Mouse (Mus musculus): ENCODE measurements at regions not wholly inside any gene's neighbourhood (a gene's known extent, or its start where the extent isn't known, plus 50 kb on each side); places are given as distances from the start of the nearest gene placed in this dataset.

DNA sequence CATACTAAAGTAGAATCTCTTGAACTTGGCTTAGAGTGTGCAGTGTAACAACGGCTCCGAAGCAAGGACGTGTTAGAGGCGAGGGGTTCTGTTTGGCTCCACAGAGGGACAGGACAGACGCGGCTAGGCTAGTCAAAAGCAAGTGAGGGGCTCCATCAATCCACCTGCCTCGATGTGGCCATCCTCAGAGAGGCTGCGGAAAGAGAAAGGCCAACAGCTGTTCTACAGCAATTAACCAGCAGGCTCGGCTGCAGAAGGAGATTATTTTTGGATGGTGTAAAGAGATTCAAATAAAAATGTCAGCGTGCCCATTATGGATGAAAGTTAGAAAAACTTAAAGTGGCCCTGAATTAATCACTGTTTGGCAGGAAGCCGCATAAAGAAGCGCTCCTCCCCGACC is 221.0 kb upstream of the Irx5 start:
- TF ChIP-seq CHD2 (IDR thresholded peaks at IDR 0.05; ENCODE audit: low read depth, low read length) (no peak), ZNF384 (IDR thresholded peaks at IDR 0.05; ENCODE audit: low read depth, low read length) (no peak)
